Mouse (Mus musculus): ENCODE data around the gene Gstm7. TPM values are rescaled to one million over a fixed set of nuclear protein-coding genes. Genes with fewer than 3 reads are reported as not detected.

The Gstm7 gene
- polyA plus RNA-seq (2012), result 0.64 and 0.97 TPM in 2 replicates

GRCm38 (mm10) chr3:107931670-107932069, at the start of gene Gstm7:
TSS of gene Gstm7 (minus strand) at chr3:107931817.

GRCm38 (mm10) chr3:107968724-107969395, 37.2 kb upstream of the Gstm7 start, which contains the start of gene Gstm3:
TSS of gene Gstm3 (minus strand) at chr3:107969283.

GRCm38 (mm10) chr3:107943239-107943990, 11.8 kb upstream of the Gstm7 start, which contains the start of gene Gstm6:
TSS of gene Gstm6 (minus strand) at chr3:107943749.

GRCm38 (mm10) chr3:107895720-107896569, 35.7 kb downstream of the Gstm7 start, which contains the start of gene Gstm5:
TSS of gene Gstm5 (plus strand) at chr3:107895821.

GRCm38 (mm10) chr3:107877005-107877404, 54.6 kb downstream of the Gstm7 start, which contains the start of gene Eps8l3:
TSS of gene Eps8l3 (plus strand) at chr3:107877229.

Other genes with a start within 250 kb of the Gstm7 start
- 11.1 and 13.2 TPM in 2 replicates for gene Ahcyl1, start 235.3 kb downstream of the Gstm7 start, polyA plus RNA-seq (2012)
- gene Csf1, start 171.3 kb downstream of the Gstm7 start, polyA plus RNA-seq (2012), result 9.2 and 9.7 TPM in 2 replicates
- gene Eps8l3, start 54.6 kb downstream of the Gstm7 start, polyA plus RNA-seq (2012), result 0.02 TPM in 1 of 2 replicates, not detected in the other
- 2.8 and 4.2 TPM in 2 replicates for gene Gstm5, start 36.0 kb downstream of the Gstm7 start, polyA plus RNA-seq (2012)
- gene Gstm6, start 11.9 kb upstream of the Gstm7 start, polyA plus RNA-seq (2012), result not detected in 2 replicates
- not detected in 2 replicates for gene Gstm3, start 37.5 kb upstream of the Gstm7 start, polyA plus RNA-seq (2012)
- 0.16 and 0.23 TPM in 2 replicates for gene Gstm2, start 54.6 kb upstream of the Gstm7 start, polyA plus RNA-seq (2012)
- 1,063 and 2,187 TPM in 2 replicates for gene Gstm1, start 86.2 kb upstream of the Gstm7 start, polyA plus RNA-seq (2012)
- gene Gstm4, start 113.1 kb upstream of the Gstm7 start, polyA plus RNA-seq (2012), result 2.9 and 4.4 TPM in 2 replicates
- gene Ampd2, start 154.8 kb upstream of the Gstm7 start, polyA plus RNA-seq (2012), result 238 and 248 TPM in 2 replicates
- gene Gnat2, start 161.0 kb upstream of the Gstm7 start, polyA plus RNA-seq (2012), result 0.36 and 1.00 TPM in 2 replicates
- 16.4 and 17.1 TPM in 2 replicates for gene Gnai3, start 214.3 kb upstream of the Gstm7 start, polyA plus RNA-seq (2012)
- not detected in 2 replicates for gene Gpr61, start 223.1 kb upstream of the Gstm7 start, polyA plus RNA-seq (2012)

All from megakaryocyte-erythroid progenitor cell, adult 5 weeks (primary cell).